Mouse (Mus musculus) limb, embryonic 13.5 days (tissue): ENCODE data around the gene Aes. TPM values are rescaled to one million over a fixed set of nuclear protein-coding genes. Genes with fewer than 3 reads are reported as not detected.

ENCODE experiments used
- ATAC-seq: fragments of 200-750 bp; cut with Nextera tagmentation; 2 replicates; pipeline ENCODE4 v1.8.0; 2017; ENCODE audit warnings: low read depth, moderate number of reproducible peaks, moderate TSS enrichment; ENCODE audit not compliant: low FRiP score
- H3K27ac ChIP-seq: fragments of 300-500 bp; sonication (generic); 2 replicates; pipeline ENCODE4 v1.5.1; 2015; ENCODE audit warnings: inconsistent platforms, mild to moderate bottlenecking, moderate library complexity
- H3K27me3 ChIP-seq: fragments of 300-500 bp; sonication (generic); 2 replicates; pipeline ENCODE4 v1.6.1; 2015; ENCODE audit warnings: mild to moderate bottlenecking, inconsistent platforms
- H3K36me3 ChIP-seq: fragments of 300-500 bp; sonication (generic); 2 replicates; pipeline ENCODE4 v1.6.1; 2015; ENCODE audit warnings: inconsistent platforms, mild to moderate bottlenecking, moderate library complexity
- H3K4me1 ChIP-seq: fragments of 300-500 bp; sonication (generic); 2 replicates; pipeline ENCODE4 v1.6.1; 2015; ENCODE audit warnings: inconsistent platforms
- H3K4me2 ChIP-seq: fragments of 300-500 bp; sonication (generic); replicated peaks from 2 replicates; pipeline ENCODE4 v1.6.1; 2015; ENCODE audit warnings: inconsistent platforms, mild to moderate bottlenecking, moderate library complexity
- H3K4me3 ChIP-seq: fragments of 300-500 bp; sonication (generic); 2 replicates; pipeline ENCODE4 v1.5.1; 2015; ENCODE audit warnings: moderate library complexity, mild to moderate bottlenecking, inconsistent platforms
- H3K9ac ChIP-seq: fragments of 300-500 bp; sonication (generic); 2 replicates; pipeline ENCODE4 v1.6.1; 2015; ENCODE audit warnings: mild to moderate bottlenecking, inconsistent platforms
- H3K9me3 ChIP-seq: fragments of 300-500 bp; sonication (generic); 2 replicates; pipeline ENCODE4 v1.6.1; 2016; ENCODE audit warnings: inconsistent platforms
- WGBS: fragments of 180-500 bp; shearing (Covaris S2); methylation state at CpG from one replicate; pipeline ENCODE4 v1.1.7; 2015; 5-methylcytosine and 5-hydroxymethylcytosine counted together
- polyA plus RNA-seq: library from polyadenylated mRNA; unstranded; fragments of >200 nt; fragmentation: Nextera tagmentation; extraction: Ambion mirVana; gene quantifications from 2 replicates; pipeline ENCODE4 v1.2.1, GENCODE M21; 2015

Aes gene
- polyA plus RNA-seq, 1 experiment from 2014 or later, result 492 TPM

DNA sequence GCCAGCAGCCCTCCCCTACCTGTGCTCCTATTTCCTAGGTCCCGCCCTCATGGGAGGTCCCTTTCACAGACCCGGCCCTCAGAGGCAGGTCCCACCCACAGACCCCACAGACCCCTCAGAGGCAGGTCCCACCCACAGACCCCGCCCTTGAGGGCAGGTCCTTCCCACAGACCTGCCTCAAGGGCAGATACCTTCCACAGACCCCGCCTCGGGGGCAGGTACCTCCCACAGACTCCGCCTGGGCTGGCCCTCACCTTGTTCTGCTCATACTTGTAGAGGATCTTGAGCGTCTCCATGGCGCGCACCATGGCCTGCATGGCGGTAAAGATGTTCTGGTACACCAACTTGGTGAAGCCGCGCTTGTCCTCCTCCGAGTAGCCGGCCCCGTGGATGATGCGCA lies 24.5 kb upstream of the Aes start:
- H3K36me3 ChIP-seq, result peaks cover 72% of the 10 kb centered on the region
- WGBS, result 60% methylated on average over 16 of the region's 16 CpGs
- no peaks in the 10 kb centered on the region for H3K9me3 ChIP-seq
- H3K27ac ChIP-seq, result no peak overlapping the region
- H3K4me3 ChIP-seq, result no peak overlapping the region
- ATAC-seq, result no peak
- H3K4me1 ChIP-seq, result 0 out of 2 replicates have a peak, but pooled peaks cover 5% of the 10 kb centered on the region
- H3K27me3 ChIP-seq, result no peaks in the 10 kb centered on the region
- H3K9ac ChIP-seq, result no peak overlapping the region
- no peak overlapping the region for H3K4me2 ChIP-seq

DNA sequence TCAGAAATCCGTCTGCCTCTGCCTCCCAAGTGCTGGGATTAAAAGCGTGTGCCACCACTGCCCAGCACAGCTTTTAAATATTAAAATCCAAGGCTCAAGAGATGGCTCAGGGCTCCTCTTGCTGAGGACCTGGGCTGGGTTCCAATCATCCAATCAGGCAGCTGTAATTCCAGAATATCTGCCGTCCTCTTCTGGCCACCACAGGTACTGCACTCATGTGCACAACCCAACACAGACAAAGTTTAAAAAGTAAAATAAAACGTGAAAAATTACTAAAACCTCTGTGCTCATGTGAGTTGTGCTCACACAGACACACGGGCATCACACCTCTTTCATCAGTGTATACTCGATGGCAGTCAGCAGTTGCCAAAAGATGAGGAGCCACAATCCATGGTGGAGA lies 22.6 kb upstream of the Aes start:
- Histone ChIP-seq H3K4me3 (no peak overlapping the region), H3K4me1 (peaks cover 8% of the 10 kb centered on the region), H3K9me3 (no peaks in the 10 kb centered on the region), H3K36me3 (peaks cover 62% of the 10 kb centered on the region), H3K9ac (no peak overlapping the region), H3K27ac (no peak overlapping the region), H3K4me2 (no peak overlapping the region), H3K27me3 (no peaks in the 10 kb centered on the region)
- 78% methylated on average over 6 of the region's 6 CpGs for WGBS
- no peak for ATAC-seq

DNA sequence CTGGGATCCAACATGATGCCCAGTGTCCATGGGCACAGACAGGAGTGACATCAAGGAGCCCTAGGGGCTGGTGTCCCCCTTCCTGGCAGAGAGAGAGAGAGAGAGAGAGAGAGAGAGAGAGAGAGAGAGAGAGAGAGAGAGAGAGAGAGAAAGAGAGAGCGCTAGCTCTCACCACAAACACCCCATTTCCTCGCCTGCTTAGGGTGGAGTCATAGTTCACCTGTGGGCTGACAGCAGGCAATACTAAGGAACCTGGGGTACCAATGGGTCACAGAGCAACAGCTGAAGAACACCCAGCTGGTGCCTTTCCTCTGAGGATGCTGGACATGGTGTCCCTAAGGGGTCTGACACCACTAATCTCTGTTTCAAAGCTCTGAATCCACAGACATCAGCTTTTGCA lies 21.9 kb upstream of the Aes start:
- Histone ChIP-seq H3K4me1 (peaks cover 15% of the 10 kb centered on the region), H3K9me3 (no peaks in the 10 kb centered on the region), H3K9ac (no peak overlapping the region), H3K27ac (no peak overlapping the region), H3K4me2 (no peak overlapping the region), H3K36me3 (peaks cover 57% of the 10 kb centered on the region), H3K27me3 (no peaks in the 10 kb centered on the region), H3K4me3 (no peak overlapping the region)
- no peak for ATAC-seq
- WGBS, result 77% methylated on average over 2 of the region's 2 CpGs

DNA sequence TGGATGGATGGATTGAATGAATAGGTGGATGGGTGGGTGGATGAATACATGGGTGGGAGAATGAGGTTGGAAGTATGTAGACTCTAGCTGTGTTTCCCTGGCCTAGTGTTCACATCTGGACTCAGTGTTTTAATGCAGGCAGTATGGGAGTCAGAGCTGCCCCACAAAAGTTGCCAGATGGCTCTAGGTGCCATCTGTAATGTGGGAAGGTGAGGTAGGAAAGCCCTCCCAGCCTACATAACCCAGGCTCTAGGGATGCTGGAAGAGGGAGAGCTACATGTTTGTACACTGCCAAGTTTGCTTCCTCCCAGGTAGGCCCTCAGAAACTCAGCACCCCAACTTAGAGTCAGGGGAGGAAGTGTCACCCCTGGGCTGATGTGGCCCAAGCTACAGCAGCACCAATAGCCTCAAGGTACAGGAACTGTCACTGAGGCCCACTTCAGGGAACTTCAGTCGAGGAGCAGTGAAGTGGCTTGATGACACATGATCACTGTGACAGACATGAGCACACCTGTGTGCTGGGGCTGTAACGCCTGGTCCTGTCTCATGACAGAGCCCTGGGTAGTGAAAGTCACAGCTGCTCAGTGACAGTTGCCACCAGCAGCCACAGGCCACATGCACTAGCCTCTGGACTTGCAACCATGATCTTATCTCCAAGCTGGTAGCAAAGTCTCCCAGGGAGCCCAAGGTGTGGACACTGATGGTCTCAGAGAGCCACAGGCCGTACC lies 20.8 kb upstream of the Aes start:
- H3K9ac ChIP-seq, result no peak overlapping the region
- H3K27ac ChIP-seq, result no peak overlapping the region
- H3K4me1 ChIP-seq, result peaks cover 26% of the 10 kb centered on the region
- no peak for ATAC-seq
- H3K36me3 ChIP-seq, result peaks cover 50% of the 10 kb centered on the region
- H3K27me3 ChIP-seq, result no peaks in the 10 kb centered on the region
- no peak overlapping the region for H3K4me3 ChIP-seq
- no peaks in the 10 kb centered on the region for H3K9me3 ChIP-seq
- WGBS, result 76% methylated on average over 3 of the region's 3 CpGs
- no peak overlapping the region for H3K4me2 ChIP-seq

DNA sequence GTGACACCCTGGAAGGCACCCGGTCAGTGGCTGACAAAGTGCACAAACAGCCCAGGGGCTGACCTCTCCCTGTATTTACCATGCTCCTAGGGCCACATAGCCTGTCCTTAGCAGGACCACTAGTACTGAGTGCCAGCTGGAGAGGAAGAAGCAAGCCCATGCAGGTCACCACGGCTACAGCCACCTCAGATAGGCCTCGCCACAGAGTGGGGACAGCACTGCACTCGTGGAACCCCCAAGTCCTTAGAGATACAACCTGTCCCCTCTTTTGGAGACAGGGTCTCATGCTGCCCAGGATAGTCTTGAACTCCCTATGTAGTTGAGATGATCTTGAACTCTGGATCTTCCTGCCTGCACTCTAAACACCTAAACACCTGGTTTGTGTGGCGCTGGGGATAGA lies 17.9 kb upstream of the Aes start:
- peaks cover 42% of the 10 kb centered on the region for H3K36me3 ChIP-seq
- no peak for ATAC-seq
- peaks cover 33% of the 10 kb centered on the region for H3K4me1 ChIP-seq
- H3K9me3 ChIP-seq, result no peaks in the 10 kb centered on the region
- H3K27me3 ChIP-seq, result no peaks in the 10 kb centered on the region
- peak overlapping the region; percentile 98; the same call in 1 of the 2 replicates for H3K9ac ChIP-seq
- H3K4me2 ChIP-seq, result no peak overlapping the region
- no peak overlapping the region; the same call in 1 of the 2 replicates for H3K4me3 ChIP-seq
- 89% methylated on average over 5 of the region's 5 CpGs for WGBS
- no peak overlapping the region for H3K27ac ChIP-seq

DNA sequence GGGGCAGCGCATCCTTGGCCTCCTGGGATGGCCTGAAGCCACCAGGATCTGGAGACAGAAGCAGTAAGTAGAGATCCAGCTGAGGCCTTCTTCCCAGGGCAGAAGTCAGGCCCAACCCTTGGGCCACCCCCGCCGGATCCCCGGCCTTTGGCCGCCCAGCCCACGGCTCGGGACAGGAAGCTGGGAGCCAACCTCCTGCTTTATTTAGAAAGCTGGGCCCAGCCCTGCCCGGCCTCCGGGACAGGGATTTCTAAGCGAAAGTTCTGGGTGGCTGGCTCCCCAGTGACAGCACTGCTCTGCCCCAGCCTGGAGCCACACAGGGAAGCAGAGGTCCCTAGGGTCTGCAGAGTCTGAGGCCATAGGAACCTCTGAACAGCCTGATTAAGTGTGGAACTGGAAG lies 17.5 kb upstream of the Aes start:
- H3K9ac ChIP-seq, result peak overlapping the region; percentile 98
- H3K27ac ChIP-seq, result no peak overlapping the region; the same call in 1 of the 2 replicates
- H3K4me1 ChIP-seq, result peaks cover 33% of the 10 kb centered on the region
- H3K9me3 ChIP-seq, result no peaks in the 10 kb centered on the region
- H3K36me3 ChIP-seq, result peaks cover 40% of the 10 kb centered on the region
- 0 out of 2 replicates have a peak overlapping the region, but pooled peaks have one; percentile 7 for H3K4me2 ChIP-seq
- H3K4me3 ChIP-seq, result peak overlapping the region; percentile 99; the same call in 1 of the 2 replicates
- WGBS, result 89% methylated on average over 10 of the region's 10 CpGs
- H3K27me3 ChIP-seq, result no peaks in the 10 kb centered on the region
- no peak for ATAC-seq

DNA sequence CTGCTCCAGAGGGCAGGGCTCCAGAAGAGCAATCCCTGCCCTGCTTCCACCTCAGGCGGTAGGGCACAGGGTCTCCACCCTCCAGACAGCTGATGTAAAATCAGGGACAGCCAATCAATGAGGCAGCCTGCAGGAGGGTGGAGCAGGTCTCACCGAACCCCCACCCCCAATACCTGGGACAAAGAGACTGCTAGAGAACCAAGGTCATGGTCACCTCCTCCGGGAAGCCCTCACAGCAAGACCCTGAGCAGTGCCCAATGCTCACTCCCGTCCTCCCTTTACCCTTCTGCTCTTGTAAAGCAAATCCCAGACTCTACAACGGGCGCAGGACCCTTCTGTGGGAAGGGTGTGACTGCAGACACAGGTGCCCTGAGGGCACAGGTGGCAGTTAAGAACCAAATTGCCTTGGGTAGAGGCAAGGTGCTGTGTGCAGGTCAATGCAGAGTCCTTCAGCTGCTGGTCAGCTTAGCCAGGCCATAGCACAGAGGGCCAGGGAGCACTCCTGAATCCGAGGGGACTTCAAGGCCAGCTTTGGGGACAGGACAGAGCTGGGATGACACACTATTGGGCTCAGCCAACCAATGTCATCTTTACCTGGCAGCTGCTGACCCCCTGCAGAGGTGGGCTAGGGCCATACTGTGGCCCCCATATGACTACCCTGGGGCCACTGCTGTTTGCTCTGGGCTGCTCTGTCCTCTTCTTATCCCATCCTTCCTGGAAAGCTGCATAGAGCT lies 16.4 kb upstream of the Aes start:
- WGBS, result 73% methylated on average over 7 of the region's 7 CpGs
- no peak for ATAC-seq
- Histone ChIP-seq H3K4me3 (peak overlapping the region; percentile 99), H3K9me3 (no peaks in the 10 kb centered on the region), H3K4me1 (peaks cover 33% of the 10 kb centered on the region), H3K27me3 (no peaks in the 10 kb centered on the region), H3K4me2 (peak overlapping the region; percentile 98), H3K27ac (no peak overlapping the region), H3K36me3 (peaks cover 30% of the 10 kb centered on the region), H3K9ac (peak overlapping the region; percentile 98)

DNA sequence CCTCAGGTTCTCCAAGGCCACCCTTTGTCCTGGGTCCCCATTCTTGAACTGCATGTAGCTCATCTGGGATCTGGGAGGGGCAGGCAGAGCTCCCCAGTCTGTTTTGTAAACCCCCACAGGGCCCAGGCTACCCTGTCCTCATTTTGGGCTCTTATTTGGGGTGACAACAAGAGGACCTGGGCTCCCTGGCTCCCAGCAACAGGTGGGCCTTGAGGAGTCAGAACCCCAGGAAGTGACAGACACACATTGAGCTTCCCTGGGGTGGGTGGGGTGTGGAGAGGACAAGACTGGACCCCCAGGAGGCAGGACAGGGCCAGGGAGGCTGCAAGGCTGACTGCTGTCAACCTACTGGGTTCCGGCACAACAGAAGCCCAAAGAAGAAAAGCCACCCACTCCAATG lies 15.7 kb upstream of the Aes start:
- Histone ChIP-seq H3K36me3 (peaks cover 25% of the 10 kb centered on the region), H3K9ac (peak overlapping the region; percentile 98), H3K27me3 (no peaks in the 10 kb centered on the region), H3K9me3 (no peaks in the 10 kb centered on the region), H3K27ac (no peak overlapping the region), H3K4me3 (peak overlapping the region; percentile 99), H3K4me1 (peaks cover 33% of the 10 kb centered on the region), H3K4me2 (peak overlapping the region; percentile 98)
- ATAC-seq, result no peak
- 78% methylated on average over 1 of the region's 1 CpGs for WGBS

DNA sequence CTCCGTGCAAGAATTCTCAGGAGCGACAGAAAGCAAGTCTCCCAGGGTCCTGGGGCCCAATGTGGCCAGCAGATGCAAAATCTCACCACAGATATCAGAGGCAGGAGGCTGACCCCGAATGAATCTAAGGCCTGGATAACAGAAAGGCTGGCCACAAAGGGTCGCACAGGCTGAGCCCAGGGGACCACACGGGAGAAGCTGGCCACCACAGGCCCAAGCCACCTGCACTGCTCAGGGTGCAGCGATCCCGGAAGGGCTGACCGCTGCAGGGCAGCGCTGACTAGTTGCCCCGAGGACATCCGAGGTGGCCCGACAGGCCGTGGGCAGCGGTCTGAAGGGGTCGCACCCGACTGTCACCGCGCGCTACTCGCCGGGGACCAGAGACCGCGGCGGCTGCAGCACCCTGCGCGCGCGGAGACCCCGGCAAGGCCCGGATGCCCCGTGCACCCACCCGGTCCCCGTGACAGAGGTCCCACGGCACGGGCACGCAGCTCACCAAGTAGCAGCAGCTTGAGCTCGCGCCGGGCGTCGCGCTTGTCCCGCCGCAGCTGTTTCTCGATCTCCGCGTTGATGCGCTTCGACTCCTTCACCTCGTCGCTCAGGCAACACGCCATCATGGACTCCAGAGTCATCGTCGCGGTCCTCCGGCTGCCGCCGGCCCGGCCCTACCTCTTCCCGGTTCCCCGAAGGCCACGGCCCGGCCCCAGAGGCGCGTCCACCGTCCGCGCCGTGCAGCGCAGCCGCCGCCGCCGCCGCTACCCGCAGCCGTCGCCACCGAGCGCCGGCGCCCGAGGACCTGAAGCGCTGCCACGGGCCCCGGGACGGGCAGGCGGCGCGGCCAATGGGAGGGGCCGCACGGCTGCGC lies 14.8 kb upstream of the Aes start:
- WGBS, result under 1% methylated on average over 81 of the region's 93 CpGs

DNA sequence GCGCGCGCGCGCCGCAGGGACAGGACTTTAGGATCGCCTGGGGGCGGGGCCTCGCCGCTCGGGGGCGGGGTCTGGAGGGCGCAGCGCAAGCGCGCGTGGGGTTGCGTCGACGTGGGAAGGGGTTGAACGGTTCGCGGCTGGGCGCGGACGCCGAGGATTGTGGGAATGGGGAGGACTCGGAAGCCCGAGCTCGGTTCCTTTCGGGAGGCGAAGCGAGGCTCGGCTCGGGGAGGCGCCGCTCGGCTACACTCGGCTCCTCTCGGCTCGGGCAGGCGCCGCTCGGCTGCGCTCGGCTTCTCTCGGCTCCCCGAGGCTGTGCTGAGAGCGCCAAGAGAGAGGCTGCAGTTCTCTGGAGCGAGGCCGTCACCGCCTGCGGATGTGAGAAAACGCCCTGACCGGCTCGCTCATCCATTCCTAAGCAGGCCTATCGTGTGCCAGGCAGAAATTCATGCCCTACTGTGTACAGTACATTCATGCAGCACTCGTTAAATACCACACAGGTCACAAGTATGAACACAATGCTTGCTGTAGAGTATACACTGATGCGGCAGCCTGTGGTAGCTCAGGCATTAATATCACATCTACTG lies 14.0 kb upstream of the Aes start, which contains the start of gene Gna11:
Gene Gna11 (minus strand): TSS at position 30 of the 587 bp plus-strand sequence.
- Histone ChIP-seq H3K9me3 (no peaks in the 10 kb centered on the region), H3K9ac (peak within 1 kb of the TSS; percentile 98), H3K4me1 (peaks cover 33% of the 10 kb centered on the region), H3K27ac (peak within 1 kb of the TSS; percentile 79), H3K4me3 (peak within 1 kb of the TSS; percentile 99), H3K36me3 (peaks cover 9% of the 10 kb centered on the region; the same call in 1 of the 2 replicates), H3K4me2 (peak within 1 kb of the TSS; percentile 98), H3K27me3 (no peaks in the 10 kb centered on the region)
- peak; percentile 96 for ATAC-seq
- WGBS, result under 1% methylated on average over 57 of the region's 59 CpGs

More for the DNA sequence above, 14.8 kb upstream of the Aes start:
- Histone ChIP-seq H3K4me2 (peak overlapping the region; percentile 98), H3K4me1 (peaks cover 33% of the 10 kb centered on the region), H3K27me3 (no peaks in the 10 kb centered on the region), H3K9me3 (no peaks in the 10 kb centered on the region), H3K9ac (peak overlapping the region; percentile 98), H3K36me3 (peaks cover 16% of the 10 kb centered on the region), H3K27ac (peak overlapping the region; percentile 67; the same call in 1 of the 2 replicates), H3K4me3 (peak overlapping the region; percentile 99)
- ATAC-seq, result peak; percentile 24; the same call in 1 of the 2 replicates

DNA sequence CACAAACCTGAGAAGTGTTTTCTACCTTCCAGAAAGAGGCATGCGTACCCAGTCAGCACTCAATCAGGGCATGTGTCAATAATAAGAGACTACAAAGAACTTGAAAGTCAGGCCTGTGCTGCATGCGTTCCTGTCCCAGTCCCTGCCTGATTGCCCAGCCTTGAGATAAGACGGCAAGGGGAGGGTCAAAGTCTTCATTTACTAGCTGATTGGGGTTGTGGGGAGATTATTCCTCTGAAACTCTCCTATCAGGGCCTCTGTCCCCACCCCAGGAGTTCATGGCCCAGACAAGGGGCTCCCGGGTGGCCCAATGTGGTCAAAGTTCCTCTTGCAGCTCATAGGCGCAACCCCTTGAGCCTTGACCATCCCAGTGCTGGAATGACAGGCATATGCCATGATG lies 13.0 kb upstream of the Aes start:
- no peaks in the 10 kb centered on the region for H3K27me3 ChIP-seq
- H3K4me1 ChIP-seq, result peaks cover 36% of the 10 kb centered on the region
- H3K4me2 ChIP-seq, result no peak overlapping the region
- H3K4me3 ChIP-seq, result no peak overlapping the region
- no peaks in the 10 kb centered on the region for H3K9me3 ChIP-seq
- ATAC-seq, result no peak
- 81% methylated on average over 5 of the region's 5 CpGs for WGBS
- no peak overlapping the region for H3K27ac ChIP-seq
- H3K36me3 ChIP-seq, result peaks cover 4% of the 10 kb centered on the region; the same call in 1 of the 2 replicates
- H3K9ac ChIP-seq, result peak overlapping the region; percentile 48; the same call in 1 of the 2 replicates
